Mouse (Mus musculus) kidney, postnatal 14 days (tissue): ENCODE measurements at regions not wholly inside any gene's neighbourhood (a gene's known extent, or its start where the extent isn't known, plus 50 kb on each side); places are given as distances from the start of the nearest gene placed in this dataset.

Source experiments
- DNase-seq: peaks from one replicate; pipeline ENCODE4 v3.0.0; 2022; ENCODE audit warnings: mixed read lengths

DNA sequence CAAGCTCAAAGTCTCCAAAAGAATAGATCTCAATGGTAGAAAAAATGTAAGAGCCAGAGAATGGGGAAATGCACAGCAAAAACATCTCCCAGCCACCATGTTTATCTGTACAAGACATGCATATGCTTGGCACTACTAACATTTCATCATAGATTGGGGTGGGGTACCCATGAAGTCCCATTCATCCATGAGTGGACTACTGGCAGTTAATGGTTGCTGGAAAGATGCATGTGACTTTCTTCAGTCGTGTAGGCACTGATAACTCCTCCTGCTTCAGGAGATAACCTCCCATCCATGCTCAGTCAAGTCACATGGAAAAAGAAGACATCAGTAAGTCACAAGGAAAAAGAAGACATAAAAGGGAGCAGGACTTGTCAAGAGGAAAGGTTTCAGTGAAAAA lies 65.3 kb downstream of the Lpar4 start:
- no peak for DNase-seq

DNA sequence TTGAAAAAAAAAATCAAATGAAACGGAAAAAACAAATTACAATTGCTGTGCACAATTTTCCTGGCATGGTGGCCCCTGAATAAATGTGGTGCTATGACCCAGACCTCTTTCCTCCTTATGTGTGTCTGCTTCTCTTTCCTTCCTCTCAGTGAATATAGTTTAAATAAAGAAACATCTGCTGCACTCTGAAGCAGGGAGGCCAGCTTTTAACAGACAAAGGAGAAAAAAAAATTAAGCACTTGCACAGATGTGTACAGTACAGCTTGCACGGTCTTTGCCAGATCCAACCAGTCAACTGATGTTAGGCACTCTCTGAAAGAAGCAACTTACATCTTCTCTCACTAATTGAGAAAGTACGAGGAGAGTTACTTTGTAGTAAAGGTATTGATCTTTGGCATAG lies 66.4 kb downstream of the Lpar4 start:
- DNase-seq, result peak; percentile 1

- DNase-seq, result no peak
These were observed 67.4 kb downstream of the Lpar4 start for GRCm38 (mm10) chrX:106987779-106988178.

DNA sequence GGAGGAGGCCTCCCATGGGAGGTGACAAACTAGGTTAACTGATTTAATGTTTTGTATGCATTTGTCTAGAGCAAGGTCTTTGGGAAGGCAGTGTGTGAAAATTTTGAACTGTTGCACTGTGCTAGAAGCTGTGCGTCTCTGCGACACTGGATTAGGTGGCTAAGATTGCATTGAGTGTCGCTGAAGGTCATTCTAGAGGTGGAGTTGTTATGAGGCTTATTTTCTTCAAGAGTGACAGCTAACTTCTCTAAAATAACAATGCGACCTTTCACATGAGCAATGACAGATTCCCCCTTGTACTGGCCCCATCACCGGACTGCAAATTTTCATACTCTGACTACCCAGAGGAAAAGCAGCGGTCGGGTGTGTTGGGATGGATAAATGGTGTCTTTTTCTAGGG lies 83.8 kb upstream of the P2ry10 start:
- DNase-seq, result no peak

GRCm38 (mm10) chrX:107008968-107009367 lies 79.3 kb upstream of the P2ry10 start:
- no peak for DNase-seq

DNA sequence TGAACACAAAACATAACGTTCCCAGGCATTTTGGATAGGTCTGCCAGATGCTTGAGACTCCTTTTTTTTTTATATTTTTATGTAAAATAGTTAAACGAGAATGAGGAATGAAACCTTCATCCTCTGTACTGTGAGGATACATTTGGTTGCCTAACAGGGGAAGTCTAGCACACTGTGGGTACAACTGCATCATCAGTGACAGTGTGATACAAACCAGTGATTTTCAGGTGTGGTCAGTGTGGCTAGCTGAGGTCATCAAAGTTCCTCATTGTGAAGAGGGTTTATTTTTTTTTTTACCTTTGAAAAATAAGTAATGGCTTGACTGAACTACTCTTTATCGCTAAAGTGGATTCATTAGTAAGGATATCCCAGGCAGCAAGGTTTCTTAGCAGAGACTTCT lies 75.7 kb upstream of the P2ry10 start:
- DNase-seq, result no peak

DNA sequence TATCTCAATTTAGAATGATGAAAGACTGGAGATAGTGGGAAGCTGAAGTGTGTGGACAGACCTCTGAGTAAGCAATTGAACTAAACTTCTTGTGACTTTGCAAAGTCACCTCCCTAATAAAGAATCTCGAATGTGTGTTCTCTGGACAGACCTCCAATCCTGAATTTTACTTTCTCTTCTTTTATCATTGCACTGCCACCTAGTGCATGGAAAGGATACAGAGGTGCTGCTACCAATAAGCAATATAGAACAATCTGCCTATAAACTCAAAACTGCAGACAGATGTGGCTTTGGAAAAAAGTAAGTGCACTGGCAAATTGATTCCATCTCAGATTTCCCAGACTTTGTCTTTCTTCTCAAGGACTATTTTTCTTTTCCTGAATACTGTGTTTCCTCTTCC lies 73.0 kb upstream of the P2ry10 start:
- peak; percentile 1 for DNase-seq

DNA sequence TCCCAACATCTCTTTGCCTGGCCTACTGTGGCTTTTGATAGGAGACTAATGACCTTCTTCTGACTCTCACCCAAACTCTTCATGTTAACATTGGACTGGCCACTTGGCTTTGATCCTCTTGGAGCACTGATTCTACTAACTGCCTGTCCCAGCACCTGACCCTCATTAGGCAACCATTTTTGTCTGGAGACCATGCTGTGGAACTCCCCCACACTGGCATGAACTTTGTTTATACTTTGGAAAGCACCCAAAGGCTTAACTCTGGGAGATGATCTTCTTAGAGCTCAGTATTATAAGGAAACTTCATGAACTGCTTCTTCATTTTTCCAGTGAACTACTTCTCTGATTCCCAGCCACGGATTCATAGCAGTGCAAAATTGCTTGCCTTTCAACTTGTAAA lies 56.6 kb upstream of the P2ry10 start:
- DNase-seq, result no peak

DNA sequence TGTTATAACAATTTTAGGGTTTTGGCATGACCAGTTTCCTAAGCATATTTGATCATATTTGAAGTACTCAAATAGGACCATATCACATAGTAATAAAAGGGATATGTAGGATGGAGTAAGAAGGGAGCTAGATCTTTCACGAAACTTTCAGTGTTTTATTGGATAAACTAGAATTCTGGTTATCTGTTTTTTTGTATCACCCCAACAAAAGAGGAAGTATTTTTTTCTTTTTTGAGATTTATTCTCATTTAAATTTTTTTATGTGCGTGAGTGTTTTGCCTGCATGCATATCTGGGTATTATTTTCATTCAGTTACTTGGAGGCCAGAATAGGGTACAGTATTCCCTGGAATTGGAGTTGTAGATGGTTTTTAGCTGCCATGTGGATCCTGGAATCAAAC lies 50.3 kb upstream of the P2ry10 start:
- DNase-seq, result no peak
